Mouse (Mus musculus) embryonic fibroblast, embryonic 13.5 days (primary cell): ENCODE data around the gene Bahd1. TPM values are rescaled to one million over a fixed set of nuclear protein-coding genes. Genes with fewer than 3 reads are reported as not detected.

Source experiments
- H3K27ac ChIP-seq: 2 replicates; pipeline ENCODE4 v1.5.1; 2012; ENCODE audit warnings: low read length, control low read depth, inconsistent platforms; ENCODE audit not compliant: insufficient read depth
- H3K4me1 ChIP-seq: 2 replicates; pipeline ENCODE4 v1.6.1; 2011; ENCODE audit warnings: low read length; ENCODE audit not compliant: control insufficient read depth, insufficient read depth
- H3K4me3 ChIP-seq: 2 replicates; pipeline ENCODE4 v1.5.1; 2011; ENCODE audit warnings: mild to moderate bottlenecking, control low read depth, low read length; ENCODE audit not compliant: insufficient read depth
- CTCF ChIP-seq: IDR thresholded peaks from 2 replicates; pipeline ENCODE4 v1.5.1; 2011; ENCODE audit warnings: mild to moderate bottlenecking, control low read depth, low read length, moderate library complexity, borderline replicate concordance; ENCODE audit not compliant: insufficient read depth
- POLR2A ChIP-seq: IDR thresholded peaks from 2 replicates; pipeline ENCODE4 v1.6.1; 2011; ENCODE audit warnings: low read depth, mild to moderate bottlenecking, control low read depth, low read length, moderate library complexity
- polyA plus RNA-seq: library from polyadenylated mRNA; stranded (reverse); fragments of >200 nt; gene quantifications from 2 replicates; pipeline ENCODE4 v1.2.4, GENCODE M21; 2011; ENCODE audit warnings: low read depth; ENCODE audit not compliant: missing spikeins, insufficient read length

Gene Bahd1
- polyA plus RNA-seq, 1 experiment = 12.9 TPM

- H3K27ac ChIP-seq = no peak overlapping the region
Observed at GRCm38 (mm10) chr2:118907781-118908180, 7.6 kb downstream of the Bahd1 start.

GRCm38 (mm10) chr2:118909151-118909550 is 9.0 kb downstream of the Bahd1 start:
- H3K4me3 ChIP-seq = no peak overlapping the region
- no peak overlapping the region for H3K27ac ChIP-seq
- H3K4me1 ChIP-seq = peaks cover 12% of the 10 kb centered on the region; the same call in 1 of the 2 replicates
- TF ChIP-seq POLR2A (no peak), CTCF (no peak)

More at GRCm38 (mm10) chr2:118907781-118908180, 7.6 kb downstream of the Bahd1 start:
- H3K4me3 ChIP-seq = no peak overlapping the region
- no peak for TF ChIP-seq POLR2A
- TF ChIP-seq CTCF = no peak
- H3K4me1 ChIP-seq = peaks cover 14% of the 10 kb centered on the region; the same call in 1 of the 2 replicates

GRCm38 (mm10) chr2:118910605-118911278 is 10.6 kb downstream of the Bahd1 start:
- Histone ChIP-seq H3K4me1 (peaks cover 5% of the 10 kb centered on the region; the same call in 1 of the 2 replicates), H3K27ac (no peak overlapping the region), H3K4me3 (no peak overlapping the region)
- TF ChIP-seq CTCF (no peak), POLR2A (no peak)

- Histone ChIP-seq H3K4me1 (no peaks in the 10 kb centered on the region; the same call in none of the 2 replicates), H3K4me3 (no peak overlapping the region), H3K27ac (no peak overlapping the region)
- no peak for TF ChIP-seq POLR2A
- no peak for TF ChIP-seq CTCF
Observed at GRCm38 (mm10) chr2:118912706-118913105, 12.5 kb downstream of the Bahd1 start.

GRCm38 (mm10) chr2:118913551-118914276 is 13.5 kb downstream of the Bahd1 start:
- Histone ChIP-seq H3K4me3 (no peak overlapping the region), H3K4me1 (no peaks in the 10 kb centered on the region; the same call in none of the 2 replicates), H3K27ac (no peak overlapping the region)
- TF ChIP-seq CTCF (no peak), POLR2A (no peak)

- Histone ChIP-seq H3K27ac (no peak overlapping the region), H3K4me1 (no peaks in the 10 kb centered on the region; the same call in none of the 2 replicates), H3K4me3 (no peak overlapping the region)
- TF ChIP-seq POLR2A (no peak), CTCF (no peak)
Observed at GRCm38 (mm10) chr2:118914685-118915084, 14.5 kb downstream of the Bahd1 start.

- H3K4me1 ChIP-seq = no peaks in the 10 kb centered on the region; the same call in none of the 2 replicates
- H3K27ac ChIP-seq = no peak overlapping the region
- no peak for TF ChIP-seq POLR2A
- no peak for TF ChIP-seq CTCF
Observed at GRCm38 (mm10) chr2:118916436-118916835, 16.3 kb downstream of the Bahd1 start.

GRCm38 (mm10) chr2:118918543-118918942 is 18.4 kb downstream of the Bahd1 start:
- Histone ChIP-seq H3K4me1 (no peaks in the 10 kb centered on the region; the same call in none of the 2 replicates), H3K4me3 (no peak overlapping the region), H3K27ac (no peak overlapping the region)
- TF ChIP-seq POLR2A (no peak), CTCF (no peak)

More at GRCm38 (mm10) chr2:118916436-118916835, 16.3 kb downstream of the Bahd1 start:
- H3K4me3 ChIP-seq = no peak overlapping the region

- Histone ChIP-seq H3K27ac (no peak overlapping the region), H3K4me3 (no peak overlapping the region), H3K4me1 (no peaks in the 10 kb centered on the region; the same call in 1 of the 2 replicates)
- TF ChIP-seq CTCF = no peak
Observed at GRCm38 (mm10) chr2:118920428-118920827, 20.3 kb downstream of the Bahd1 start.

GRCm38 (mm10) chr2:118925952-118926351 is 25.8 kb downstream of the Bahd1 start:
- H3K27ac ChIP-seq = no peak overlapping the region
- peak overlapping the region; percentile 24 for H3K4me3 ChIP-seq
- TF ChIP-seq POLR2A (no peak), CTCF (no peak)
- no peaks in the 10 kb centered on the region for H3K4me1 ChIP-seq
